18 mouse cellular contexts compared by ENCODE assay signal in the genomic region with DNA sequence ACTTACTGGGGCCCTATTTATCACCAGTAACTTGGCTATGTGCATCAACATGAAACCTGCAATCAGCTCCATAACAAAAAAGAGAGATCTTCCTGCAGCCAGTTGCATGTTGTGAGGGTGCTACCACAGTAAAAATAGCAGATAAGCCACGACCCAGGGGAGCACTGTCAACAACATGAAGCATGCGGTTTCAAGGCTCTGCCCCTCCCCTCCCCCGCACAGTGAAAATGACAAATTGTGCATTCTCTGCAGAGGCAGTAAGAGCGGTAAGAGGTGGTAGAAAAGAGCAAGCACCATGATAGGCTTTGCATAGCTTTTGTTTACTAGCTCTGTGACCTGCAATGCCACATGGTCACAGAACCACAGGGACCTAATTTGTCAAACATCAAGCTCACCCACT. TPM values are rescaled to one million over a fixed set of nuclear protein-coding genes. Genes with fewer than 3 reads are reported as not detected.
DNase-seq lines count a peak whose midpoint lies in the region; ATAC-seq and TF ChIP-seq lines count a peak whose summit lies in the region.
"Had no signal": no experiment of that assay in that cellular context is flagged by ENCODE, and none has a peak within 500 bp of the region (broad histone marks: within the 10 kb centered on the region; RNA-seq: fewer than 3 reads in every experiment).

No protein-coding gene starts in this region.

- no peak overlapping the region for H3K4me2 ChIP-seq in hindbrain, embryonic 12.5 days (replicated peaks)
- H3K4me2 ChIP-seq in hindbrain, postnatal 0 days (ENCODE audit: low read depth, low read length): no peak overlapping the region
- H3K4me2 ChIP-seq in liver, embryonic 14.5 days (ENCODE audit: low read depth): no peak overlapping the region
- H3K4me2 ChIP-seq: forebrain, embryonic 12.5 days; heart, embryonic 11.5 days; limb, embryonic 15.5 days had no signal

- no peaks in the 10 kb centered on the region for H3K9me3 ChIP-seq in hindbrain, embryonic 12.5 days (replicated peaks)
- no peaks in the 10 kb centered on the region for H3K9me3 ChIP-seq in hindbrain, postnatal 0 days (ENCODE audit: low read length)
- no peaks in the 10 kb centered on the region for H3K9me3 ChIP-seq in MEL (replicated peaks; ENCODE audit: insufficient read depth, low read length)
- H3K9me3 ChIP-seq in liver, embryonic 14.5 days (ENCODE audit: control insufficient read depth, low read length): no peaks in the 10 kb centered on the region
- H3K9me3 ChIP-seq: forebrain, embryonic 12.5 days; limb, embryonic 15.5 days; midbrain, embryonic 10.5 days had no signal

- no peak for TF ChIP-seq POLR2A in MEL (IDR thresholded peaks at IDR 0.05; ENCODE audit: control insufficient read depth in 1 of 2, insufficient read depth in 1 of 2, low read depth in 1 of 2, low read length in 2 of 2, poor library complexity in 1 of 2)
- no peak for TF ChIP-seq POLR2A in kidney, adult 2 months (IDR thresholded peaks at IDR 0.05; ENCODE audit: low read depth, low read length)

- H3K27me3 ChIP-seq in hindbrain, embryonic 12.5 days: no peaks in the 10 kb centered on the region
- H3K27me3 ChIP-seq in hindbrain, postnatal 0 days (ENCODE audit: insufficient read depth, low read length): no peaks in the 10 kb centered on the region
- H3K27me3 ChIP-seq in MEL (ENCODE audit: control insufficient read depth in 1 of 2, insufficient read depth in 2 of 2, low read length in 2 of 2): no peaks in the 10 kb centered on the region
- no peaks in the 10 kb centered on the region for H3K27me3 ChIP-seq in liver, embryonic 14.5 days (ENCODE audit: control insufficient read depth, insufficient read depth, low read length)
- no peaks in the 10 kb centered on the region for H3K27me3 ChIP-seq in kidney, adult 2 months (replicated peaks; ENCODE audit: control insufficient read depth, insufficient read depth, low read length)
- H3K27me3 ChIP-seq: forebrain, embryonic 12.5 days; limb, embryonic 15.5 days had no signal

- TF ChIP-seq CTCF in hindbrain, postnatal 0 days (IDR thresholded peaks at IDR 0.05; ENCODE audit: low read depth): no peak
- TF ChIP-seq CTCF in MEL (IDR thresholded peaks at IDR 0.05 in 2 of 3, conservative IDR thresholded peaks at IDR 0.05 in 1 of 3; ENCODE audit: control insufficient read depth in 1 of 3, insufficient read depth in 1 of 3, low read depth in 2 of 3, low read length in 3 of 3, poor library complexity in 1 of 3, severe bottlenecking in 1 of 3): no peak
- no peak for TF ChIP-seq CTCF in liver, embryonic 14.5 days (IDR thresholded peaks at IDR 0.05; ENCODE audit: low read depth)
- TF ChIP-seq CTCF in kidney, adult 2 months (conservative IDR thresholded peaks at IDR 0.05; ENCODE audit: insufficient read depth, insufficient read length, low read depth, low read length): no peak

- no peaks in the 10 kb centered on the region for H3K36me3 ChIP-seq in hindbrain, embryonic 12.5 days
- H3K36me3 ChIP-seq in hindbrain, postnatal 0 days (ENCODE audit: insufficient read depth, low read length): no peaks in the 10 kb centered on the region
- peaks cover 0 to 29% of the 10 kb centered on the region in 2 experiments; a peak in 2 of 4 replicates for H3K36me3 ChIP-seq in MEL (ENCODE audit: control insufficient read depth in 1 of 2, insufficient read depth in 2 of 2, low read length in 2 of 2)
- no peaks in the 10 kb centered on the region for H3K36me3 ChIP-seq in liver, embryonic 14.5 days (replicated peaks; ENCODE audit: control insufficient read depth, insufficient read depth, low read depth)
- H3K36me3 ChIP-seq in kidney, adult 2 months (ENCODE audit: control insufficient read depth, insufficient read depth, low read length): no peaks in the 10 kb centered on the region
- H3K36me3 ChIP-seq: forebrain, embryonic 12.5 days; limb, embryonic 15.5 days; midbrain, embryonic 10.5 days had no signal

- DNase-seq in hindbrain, postnatal 0 days (ENCODE audit: low spot score): no peak
- DNase-seq in MEL (ENCODE audit: low read depth, low spot score): peak; percentile 51
- DNase-seq in embryo, embryonic 10 days (ENCODE audit: low spot score): peak; percentile 8
- no peak for DNase-seq in liver, embryonic 14.5 days (ENCODE audit: low read depth in 3 of 3, low spot score in 3 of 3)
- DNase-seq in right cerebral cortex, adult 18-20 months: no peak
- no peak for DNase-seq in kidney, adult 2 months
- DNase-seq: B cell, adult 2 months; cerebellum, adult 2 months; heart, postnatal 14 days; kidney, adult 9 months had no signal

- no peak for TF ChIP-seq RAD21 in MEL (IDR thresholded peaks at IDR 0.05; ENCODE audit: low read depth, low read length)

- TF ChIP-seq EP300 in MEL (IDR thresholded peaks at IDR 0.05; ENCODE audit: low read depth in 1 of 2, low read length in 2 of 2): peak; percentile 32 to 53; a peak in 3 of 4 replicates
- TF ChIP-seq EP300 in liver, embryonic 14.5 days (IDR thresholded peaks at IDR 0.05; ENCODE audit: low read depth): 0 out of 2 replicates have a peak, but pooled peaks have one; percentile 35

- H3K79me2 ChIP-seq in MEL (ENCODE audit: control insufficient read depth, insufficient read depth, low read length, poor library complexity): no peaks in the 10 kb centered on the region

- peak; percentile 48; the same call in 1 of the 2 replicates for ATAC-seq in hindbrain, embryonic 12.5 days (ENCODE audit: low FRiP score)
- ATAC-seq in hindbrain, postnatal 0 days: no peak
- peak; percentile 46 for ATAC-seq in liver, embryonic 14.5 days (ENCODE audit: insufficient read depth)
- ATAC-seq: lung, postnatal 0 days had no signal

- no peak overlapping the region for H3K4me3 ChIP-seq in hindbrain, embryonic 12.5 days
- H3K4me3 ChIP-seq in hindbrain, postnatal 0 days (ENCODE audit: low read length): no peak overlapping the region
- no peak overlapping the region for H3K4me3 ChIP-seq in MEL (ENCODE audit: control insufficient read depth in 1 of 2, insufficient read depth in 1 of 2, low read depth in 2 of 2, low read length in 2 of 2)
- H3K4me3 ChIP-seq in liver, embryonic 14.5 days (ENCODE audit: insufficient read depth in 1 of 2, low read depth in 2 of 2, low read length in 2 of 2): no peak overlapping the region
- H3K4me3 ChIP-seq in kidney, adult 2 months (ENCODE audit: insufficient read depth, low read depth, low read length): no peak overlapping the region
- H3K4me3 ChIP-seq: forebrain, embryonic 12.5 days; limb, embryonic 15.5 days; midbrain, embryonic 10.5 days had no signal

- no peak overlapping the region for H3K27ac ChIP-seq in hindbrain, embryonic 12.5 days
- H3K27ac ChIP-seq in hindbrain, postnatal 0 days: no peak overlapping the region
- H3K27ac ChIP-seq in MEL (ENCODE audit: control insufficient read depth, low read depth, low read length): no peak overlapping the region
- H3K27ac ChIP-seq in liver, embryonic 14.5 days: no peak overlapping the region
- H3K27ac ChIP-seq in kidney, adult 2 months (ENCODE audit: insufficient read depth, low read depth, low read length): no peak overlapping the region
- H3K27ac ChIP-seq: forebrain, embryonic 12.5 days; limb, embryonic 15.5 days; midbrain, embryonic 10.5 days; stomach, postnatal 0 days had no signal

- no peak overlapping the region for H3K9ac ChIP-seq in hindbrain, embryonic 12.5 days
- no peak overlapping the region for H3K9ac ChIP-seq in hindbrain, postnatal 0 days (replicated peaks; ENCODE audit: low read length)
- H3K9ac ChIP-seq in MEL (ENCODE audit: control insufficient read depth, low read depth, low read length, poor library complexity, severe bottlenecking): no peak overlapping the region
- H3K9ac ChIP-seq in liver, embryonic 14.5 days (replicated peaks): no peak overlapping the region
- H3K9ac ChIP-seq: forebrain, embryonic 12.5 days; limb, embryonic 15.5 days had no signal

- WGBS in hindbrain, embryonic 12.5 days: 41% methylated on average over 4 of the region's 4 CpGs
- WGBS in hindbrain, postnatal 0 days: 39% methylated on average over 4 of the region's 4 CpGs
- WGBS in liver, embryonic 14.5 days (ENCODE audit: insufficient replicate concordance): 9% methylated on average over 4 of the region's 4 CpGs
- 41% methylated on average over 4 of the region's 4 CpGs for WGBS in kidney, adult 2 months

- H3K4me1 ChIP-seq in hindbrain, embryonic 12.5 days: 0 out of 2 replicates have a peak, but pooled peaks cover 4% of the 10 kb centered on the region
- no peaks in the 10 kb centered on the region for H3K4me1 ChIP-seq in hindbrain, postnatal 0 days (ENCODE audit: insufficient read depth, low read length)
- H3K4me1 ChIP-seq in MEL (ENCODE audit: control insufficient read depth in 1 of 2, insufficient read depth in 2 of 2, low read length in 2 of 2): peaks cover 18 to 22% of the 10 kb centered on the region in 2 experiments
- H3K4me1 ChIP-seq in liver, embryonic 14.5 days (replicated peaks; ENCODE audit: control insufficient read depth in 2 of 2, insufficient read depth in 2 of 2, low read length in 1 of 2): peaks cover 17 to 31% of the 10 kb centered on the region in 2 experiments
- no peaks in the 10 kb centered on the region for H3K4me1 ChIP-seq in kidney, adult 2 months (ENCODE audit: control insufficient read depth, insufficient read depth, low read length)
- H3K4me1 ChIP-seq: forebrain, embryonic 12.5 days; limb, embryonic 15.5 days; midbrain, embryonic 10.5 days had no signal

TF ChIP-seq in MEL, 35 proteins besides CTCF, POLR2A, EP300 and RAD21 (continues in another document):
- peak; percentile 50; the same call in 1 of the 2 replicates for TF ChIP-seq ETS1 (IDR thresholded peaks at IDR 0.05; ENCODE audit: low read depth, low read length)
- no peak for TF ChIP-seq POLR2AphosphoS5 (IDR thresholded peaks at IDR 0.05; ENCODE audit: borderline replicate concordance, low read depth, low read length)
- no peak for TF ChIP-seq UBTF (IDR thresholded peaks at IDR 0.05; ENCODE audit: borderline replicate concordance, insufficient read depth, low read depth, low read length)
- TF ChIP-seq CHD2 (IDR thresholded peaks at IDR 0.05; ENCODE audit: low read length): peak; percentile 40; the same call in 1 of the 2 replicates
- peak; percentile 80 for TF ChIP-seq SIN3A (IDR thresholded peaks at IDR 0.05; ENCODE audit: low read length)
- peak; percentile 80 for TF ChIP-seq MAX (IDR thresholded peaks at IDR 0.05; ENCODE audit: low read length)
- no peak for TF ChIP-seq MAFK (IDR thresholded peaks at IDR 0.05; ENCODE audit: borderline replicate concordance, low read depth, low read length)
- peak; percentile 59 for TF ChIP-seq MXI1 (IDR thresholded peaks at IDR 0.05; ENCODE audit: low read depth, low read length)

RNA-seq across cellular contexts. Expression of gene Frem3, which starts 46.8 kb away (rescaled TPM):
- not detected in 2 replicates for polyA plus RNA-seq in hindbrain, embryonic 12.5 days (2016; fragmentation: Nextera tagmentation; extraction: Ambion mirVana)
- total RNA-seq in hindbrain, postnatal 0 days (2014; rRNA removed): 0.29 and 0.58 TPM in 2 replicates
- 0.16 and 0.25 TPM in 2 replicates for polyA plus RNA-seq in hindbrain, postnatal 0 days (2015; fragmentation: Nextera tagmentation; extraction: Ambion mirVana)
- under 0.01 TPM in 1 of 2 replicates, not detected in the other for total RNA-seq in MEL (2012; rRNA removed)
- polyA plus RNA-seq in MEL (2012; ENCODE audit: insufficient read depth in 1 of 2, insufficient read length in 2 of 2, low read depth in 1 of 2, low replicate concordance in 2 of 2, missing spikeins in 1 of 2): not detected
- 0.09 and 0.10 TPM in 2 replicates for polyA plus RNA-seq in liver, embryonic 14.5 days (2012; rRNA removed)
- 0.13 and 0.14 TPM in 2 replicates for polyA plus RNA-seq in liver, embryonic 14.5 days (2014; fragmentation: Nextera tagmentation; extraction: Ambion mirVana)
- polyA plus RNA-seq in kidney, adult 2 months (2012; rRNA removed): not detected in 2 replicates
- total RNA-seq: gastrocnemius, postnatal 4 days had no signal
- polyA plus RNA-seq: forebrain, embryonic 12.5 days; midbrain, embryonic 10.5 days had no signal

Comparison
In these comparisons a context has a peak if more than half of its experiments do, and no peak if none do; other contexts are left out.
1. DNase-seq: peak in MEL (single experiment) and embryo, embryonic 10 days (single experiment); none in hindbrain, postnatal 0 days (single experiment), liver, embryonic 14.5 days (0 of 3), right cerebral cortex, adult 18-20 months (single experiment) and kidney, adult 2 months (single experiment).